Mouse (Mus musculus): ENCODE measurements around the gene Uhrf1.

GRCm38 (mm10) chr17:56275842-56276480 lies 27.2 kb upstream of the Uhrf1 start:
- no peak for TF ChIP-seq USF2 (conservative IDR thresholded peaks at IDR 0.05; ENCODE audit: low read depth, low read length)
- TF ChIP-seq POLR2AphosphoS2 (IDR thresholded peaks at IDR 0.05; ENCODE audit: low read depth, low read length), result no peak
- TF ChIP-seq CTCF (conservative IDR thresholded peaks at IDR 0.05 in 1 of 2, IDR thresholded peaks at IDR 0.05 in 1 of 2; ENCODE audit: low read depth in 2 of 2, low read length in 2 of 2), result no peak
- TF ChIP-seq CHD2 (IDR thresholded peaks at IDR 0.05; ENCODE audit: low read length), result no peak
- TF ChIP-seq POLR2A (IDR thresholded peaks at IDR 0.05; ENCODE audit: low read depth, low read length), result no peak
